Mouse (Mus musculus): ENCODE data around the gene Gm20517. TPM values are rescaled to one million over a fixed set of nuclear protein-coding genes. Genes with fewer than 3 reads are reported as not detected.

Gene Gm20517
- polyA plus RNA-seq (2017; shearing (Covaris generic)), result 0.73 TPM

GRCm38 (mm10) chr17:47610849-47611660 is at the start of gene Gm20517, which contains the start of the genes Bysl and Med20:
Gm20517 (plus strand) TSS chr17:47611589.
Bysl (minus strand) TSS chr17:47611492.
Med20 (plus strand) TSS chr17:47611582.

GRCm38 (mm10) chr17:47630678-47631065 is 19.3 kb downstream of the Gm20517 start, which contains the start of gene Usp49:
Usp49 (plus strand) TSS chr17:47630690.

GRCm38 (mm10) chr17:47688344-47688607 is 76.9 kb downstream of the Gm20517 start, which contains the start of gene Tomm6:
Tomm6 (minus strand) TSS chr17:47688386.

GRCm38 (mm10) chr17:47688608-47689575 is 77.5 kb downstream of the Gm20517 start, which contains the start of gene Frs3:
Frs3 (plus strand) TSS chr17:47689030.

GRCm38 (mm10) chr17:47694442-47694502 is 82.9 kb downstream of the Gm20517 start, which contains the start of gene Gm21981:
Gm21981 (minus strand) TSS chr17:47694455.

DNA sequence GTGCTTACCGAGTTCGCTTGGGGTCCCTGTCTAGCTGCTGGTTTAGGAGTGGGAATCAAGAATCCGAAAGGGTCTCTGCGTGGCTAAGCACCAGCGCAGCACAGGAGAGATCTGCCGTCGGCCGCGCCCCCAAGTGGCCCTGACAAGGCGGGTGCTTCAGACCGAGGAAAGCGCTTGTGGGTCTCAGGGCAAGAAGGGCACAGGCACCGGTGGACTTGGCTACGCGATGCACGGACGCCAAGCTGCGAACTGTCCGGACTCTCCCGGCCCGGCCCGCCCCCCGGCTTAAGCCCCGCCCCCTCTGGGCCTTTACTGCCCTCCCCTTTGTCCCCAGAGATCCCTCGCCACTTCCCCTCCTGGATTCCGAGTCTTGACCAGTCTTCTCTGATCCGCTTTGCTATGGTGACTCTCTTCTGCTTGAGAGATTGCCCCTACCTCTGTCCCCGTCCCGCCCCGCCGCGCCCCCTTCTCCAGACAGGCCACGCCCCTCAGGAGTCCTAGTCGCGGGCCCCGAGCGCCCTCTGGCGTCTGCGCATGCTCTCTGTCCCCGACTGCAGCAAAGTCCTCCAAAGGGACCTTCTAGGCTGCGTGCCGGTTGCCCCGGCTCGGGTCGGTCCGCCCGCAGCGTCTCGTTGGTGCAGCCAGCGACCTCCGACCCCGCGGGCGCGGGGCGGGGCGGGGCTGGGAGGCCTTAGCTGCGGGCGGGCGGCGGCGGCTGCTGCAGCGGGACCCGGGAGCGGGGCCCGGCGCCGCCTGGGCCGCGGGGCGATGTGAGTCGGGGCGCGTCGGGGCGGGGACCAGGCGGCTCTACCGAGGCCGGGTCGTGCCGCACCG is 83.3 kb downstream of the Gm20517 start, which contains the start of gene Prickle4:
Gene Prickle4, minus strand, starts transcription at position 234 of the 834 bp plus-strand sequence.

GRCm38 (mm10) chr17:47726566-47726965 is 115.2 kb downstream of the Gm20517 start, which contains the start of gene Pgc:
Pgc (plus strand) TSS chr17:47726842.

Other genes with a start within 250 kb of the Gm20517 start
- gene Mrps10, start 242.7 kb upstream of the Gm20517 start, polyA plus RNA-seq (2017; shearing (Covaris generic)), result 49.0 TPM
- gene Guca1b, start 226.2 kb upstream of the Gm20517 start, polyA plus RNA-seq (2017; shearing (Covaris generic)), result 2.4 TPM
- not detected for gene Guca1a, start 211.0 kb upstream of the Gm20517 start, polyA plus RNA-seq (2017; shearing (Covaris generic))
- not detected for gene AI661453, start 175.0 kb upstream of the Gm20517 start, polyA plus RNA-seq (2017; shearing (Covaris generic))
- not detected for gene 1700001C19Rik, start 174.2 kb upstream of the Gm20517 start, polyA plus RNA-seq (2017; shearing (Covaris generic))
- 58.9 TPM for gene Taf8, start 109.3 kb upstream of the Gm20517 start, polyA plus RNA-seq (2017; shearing (Covaris generic))
- 282 TPM for gene Ccnd3, start 106.5 kb upstream of the Gm20517 start, polyA plus RNA-seq (2017; shearing (Covaris generic))
- 18.2 TPM for gene Bysl, start 97 bp upstream of the Gm20517 start, polyA plus RNA-seq (2017; shearing (Covaris generic))
- 46.2 TPM for gene Med20, start within 50 bp of the Gm20517 start, polyA plus RNA-seq (2017; shearing (Covaris generic))
- 0.30 TPM for gene Usp49, start 19.1 kb downstream of the Gm20517 start, polyA plus RNA-seq (2017; shearing (Covaris generic))
- gene Tomm6, start 76.8 kb downstream of the Gm20517 start, polyA plus RNA-seq (2017; shearing (Covaris generic)), result 261 TPM
- gene Frs3, start 77.4 kb downstream of the Gm20517 start, polyA plus RNA-seq (2017; shearing (Covaris generic)), result 0.94 TPM
- gene Gm21981, start 82.9 kb downstream of the Gm20517 start, polyA plus RNA-seq (2017; shearing (Covaris generic)), result not detected
- not detected for gene Prickle4, start 83.1 kb downstream of the Gm20517 start, polyA plus RNA-seq (2017; shearing (Covaris generic))
- not detected for gene Pgc, start 115.3 kb downstream of the Gm20517 start, polyA plus RNA-seq (2017; shearing (Covaris generic))
- 19.8 TPM for gene Tfeb, start 125.4 kb downstream of the Gm20517 start, polyA plus RNA-seq (2017; shearing (Covaris generic))
- not detected for gene Mdfi, start 223.1 kb downstream of the Gm20517 start, polyA plus RNA-seq (2017; shearing (Covaris generic))

Data from inflammation-experienced regulatory T-cells, adult 16 weeks (primary cell).